Mouse (Mus musculus) forebrain, embryonic 12.5 days (tissue): Measurements from ENCODE around the gene Adrm1. TPM values are rescaled to one million over a fixed set of nuclear protein-coding genes. Genes with fewer than 3 reads are reported as not detected.
"Not testable (repeated sequence)": the region's sequence is repeated elsewhere in the genome, so short reads cannot be mapped to it uniquely, and the experiment has no call there.

ENCODE experiments used
- ATAC-seq: fragments of 200-750 bp; cut with Nextera tagmentation; 2 replicates; pipeline ENCODE4 v1.8.0; 2017; ENCODE audit warnings: moderate TSS enrichment; ENCODE audit not compliant: low FRiP score
- H3K27ac ChIP-seq: fragments of 300-500 bp; sonication (generic); 2 replicates; pipeline ENCODE4 v1.5.1; 2016; ENCODE audit warnings: mild to moderate bottlenecking
- H3K27me3 ChIP-seq: fragments of 300-500 bp; sonication (generic); 2 replicates; pipeline ENCODE4 v1.6.1; 2016; ENCODE audit warnings: mild to moderate bottlenecking
- H3K36me3 ChIP-seq: fragments of 300-500 bp; sonication (generic); replicated peaks from 2 replicates; pipeline ENCODE4 v1.6.1; 2016; ENCODE audit warnings: mild to moderate bottlenecking
- H3K4me1 ChIP-seq: fragments of 300-500 bp; sonication (generic); 2 replicates; pipeline ENCODE4 v1.6.1; 2016
- H3K4me2 ChIP-seq: fragments of 300-500 bp; sonication (generic); 2 replicates; pipeline ENCODE4 v1.6.1; 2016; ENCODE audit warnings: mild to moderate bottlenecking, moderate library complexity
- H3K4me3 ChIP-seq: fragments of 300-500 bp; sonication (generic); replicated peaks from 2 replicates; pipeline ENCODE4 v1.5.1; 2016; ENCODE audit warnings: mild to moderate bottlenecking
- H3K9ac ChIP-seq: fragments of 300-500 bp; sonication (generic); 2 replicates; pipeline ENCODE4 v1.6.1; 2016; ENCODE audit warnings: mild to moderate bottlenecking
- H3K9me3 ChIP-seq: fragments of 300-500 bp; sonication (generic); 2 replicates; pipeline ENCODE4 v1.6.1; 2016
- WGBS: fragments of 180-500 bp; shearing (Covaris S2); methylation state at CpG from one replicate; pipeline ENCODE4 v1.1.7; 2016; 5-methylcytosine and 5-hydroxymethylcytosine counted together
- polyA plus RNA-seq: library from polyadenylated mRNA; unstranded; fragments of >200 nt; fragmentation: Nextera tagmentation; extraction: Ambion mirVana; gene quantifications from 2 replicates; pipeline ENCODE4 v1.2.1, GENCODE M21; 2016

Gene Adrm1
- polyA plus RNA-seq, 1 experiment from 2014 or later, result 213 TPM

GRCm38 (mm10) chr2:180166869-180167268 lies 4.4 kb upstream of the Adrm1 start:
- WGBS, result 82% methylated on average over 2 of the region's 2 CpGs
- H3K4me3 ChIP-seq, result no peak overlapping the region
- H3K9me3 ChIP-seq, result no peaks in the 10 kb centered on the region
- no peaks in the 10 kb centered on the region for H3K27me3 ChIP-seq
- H3K36me3 ChIP-seq, result peaks cover 19% of the 10 kb centered on the region
- H3K9ac ChIP-seq, result no peak overlapping the region
- H3K27ac ChIP-seq, result no peak overlapping the region
- H3K4me2 ChIP-seq, result no peak overlapping the region
- ATAC-seq, result no peak
- H3K4me1 ChIP-seq, result no peaks in the 10 kb centered on the region

- Histone ChIP-seq H3K9me3 (no peaks in the 10 kb centered on the region), H3K27me3 (no peaks in the 10 kb centered on the region), H3K4me2 (peak overlapping the region; percentile 57), H3K4me1 (peaks cover 16% of the 10 kb centered on the region), H3K36me3 (peaks cover 25% of the 10 kb centered on the region), H3K4me3 (no peak overlapping the region; the same call in 1 of the 2 replicates), H3K9ac (peak overlapping the region; percentile 43; the same call in 1 of the 2 replicates), H3K27ac (peak overlapping the region; percentile 31; the same call in 1 of the 2 replicates)
- ATAC-seq, result no peak
- 89% methylated on average over 11 of the region's 11 CpGs for WGBS
Observed at GRCm38 (mm10) chr2:180170151-180170805, 1.0 kb upstream of the Adrm1 start.

GRCm38 (mm10) chr2:180171522-180172070 lies 311 bp downstream of the Adrm1 start:
- Histone ChIP-seq H3K9ac (peak overlapping the region; percentile 96), H3K27me3 (no peaks in the 10 kb centered on the region), H3K9me3 (no peaks in the 10 kb centered on the region), H3K4me1 (peaks cover 16% of the 10 kb centered on the region), H3K36me3 (peaks cover 36% of the 10 kb centered on the region), H3K4me3 (peak overlapping the region; percentile 98), H3K27ac (peak overlapping the region; percentile 94), H3K4me2 (peak overlapping the region; percentile 99)
- WGBS, result under 1% methylated on average over 55 of the region's 80 CpGs
- peak; percentile 76 for ATAC-seq

GRCm38 (mm10) chr2:180172152-180172551 lies 867 bp downstream of the Adrm1 start:
- WGBS, result 5% methylated on average over 9 of the region's 9 CpGs
- H3K4me2 ChIP-seq, result peak overlapping the region; percentile 99
- peak overlapping the region; percentile 96 for H3K9ac ChIP-seq
- H3K27me3 ChIP-seq, result no peaks in the 10 kb centered on the region
- H3K9me3 ChIP-seq, result no peaks in the 10 kb centered on the region
- 0 out of 2 replicates have a peak overlapping the region, but pooled peaks have one; percentile 9 for H3K27ac ChIP-seq
- peaks cover 42% of the 10 kb centered on the region for H3K36me3 ChIP-seq
- no peak for ATAC-seq
- H3K4me3 ChIP-seq, result peak overlapping the region; percentile 98
- peaks cover 16% of the 10 kb centered on the region for H3K4me1 ChIP-seq

- Histone ChIP-seq H3K27me3 (no peaks in the 10 kb centered on the region), H3K36me3 (peaks cover 52% of the 10 kb centered on the region), H3K9me3 (no peaks in the 10 kb centered on the region), H3K9ac (peak overlapping the region; percentile 96; the same call in 1 of the 2 replicates), H3K4me3 (peak overlapping the region; percentile 98), H3K4me1 (peaks cover 16% of the 10 kb centered on the region), H3K4me2 (peak overlapping the region; percentile 99), H3K27ac (no peak overlapping the region)
- no peak for ATAC-seq
- 77% methylated on average over 4 of the region's 4 CpGs for WGBS
Observed at GRCm38 (mm10) chr2:180173163-180173562, 1.9 kb downstream of the Adrm1 start.

- not testable (repeated sequence) for ATAC-seq, H3K9me3 ChIP-seq, H3K4me2 ChIP-seq, H3K4me3 ChIP-seq, H3K27ac ChIP-seq, H3K27me3 ChIP-seq, H3K9ac ChIP-seq
- H3K36me3 ChIP-seq, result peaks cover 57% of the 10 kb centered on the region
- 93% methylated on average over 8 of the region's 8 CpGs for WGBS
- peaks cover 16% of the 10 kb centered on the region for H3K4me1 ChIP-seq
Observed at GRCm38 (mm10) chr2:180173711-180174110, 2.4 kb downstream of the Adrm1 start.

- Histone ChIP-seq H3K27ac (no peak overlapping the region), H3K4me3 (no peak overlapping the region), H3K9ac (no peak overlapping the region), H3K36me3 (peaks cover 62% of the 10 kb centered on the region), H3K27me3 (no peaks in the 10 kb centered on the region), H3K4me2 (no peak overlapping the region), H3K9me3 (no peaks in the 10 kb centered on the region), H3K4me1 (peaks cover 16% of the 10 kb centered on the region)
- ATAC-seq, result no peak
- WGBS, result 91% methylated on average over 5 of the region's 5 CpGs
Observed at GRCm38 (mm10) chr2:180174121-180174520, 2.8 kb downstream of the Adrm1 start.

GRCm38 (mm10) chr2:180175725-180176124 lies 4.4 kb downstream of the Adrm1 start:
- Histone ChIP-seq H3K9ac (no peak overlapping the region), H3K36me3 (peaks cover 73% of the 10 kb centered on the region), H3K4me1 (peaks cover 16% of the 10 kb centered on the region), H3K4me2 (no peak overlapping the region), H3K27me3 (no peaks in the 10 kb centered on the region), H3K27ac (no peak overlapping the region), H3K9me3 (no peaks in the 10 kb centered on the region), H3K4me3 (no peak overlapping the region)
- no peak for ATAC-seq
- WGBS, result 93% methylated on average over 7 of the region's 7 CpGs

- H3K4me1 ChIP-seq, result no peaks in the 10 kb centered on the region
- 90% methylated on average over 9 of the region's 9 CpGs for WGBS
- H3K36me3 ChIP-seq, result peaks cover 37% of the 10 kb centered on the region
- ATAC-seq, result no peak
- no peaks in the 10 kb centered on the region for H3K27me3 ChIP-seq
- H3K9me3 ChIP-seq, result no peaks in the 10 kb centered on the region
- H3K27ac ChIP-seq, result no peak overlapping the region
- no peak overlapping the region for H3K4me2 ChIP-seq
- H3K9ac ChIP-seq, result no peak overlapping the region
- no peak overlapping the region for H3K4me3 ChIP-seq
Observed at GRCm38 (mm10) chr2:180181542-180181941, 10.3 kb downstream of the Adrm1 start.

GRCm38 (mm10) chr2:180184011-180184751 lies 12.9 kb downstream of the Adrm1 start:
- ATAC-seq, result no peak
- no peaks in the 10 kb centered on the region for H3K9me3 ChIP-seq
- no peak overlapping the region for H3K27ac ChIP-seq
- no peak overlapping the region for H3K9ac ChIP-seq
- peaks cover 10% of the 10 kb centered on the region for H3K36me3 ChIP-seq
- no peak overlapping the region for H3K4me2 ChIP-seq
- no peak overlapping the region for H3K4me3 ChIP-seq
- WGBS, result 92% methylated on average over 24 of the region's 24 CpGs
- H3K4me1 ChIP-seq, result no peaks in the 10 kb centered on the region
- H3K27me3 ChIP-seq, result no peaks in the 10 kb centered on the region

GRCm38 (mm10) chr2:180184752-180185109 lies 13.4 kb downstream of the Adrm1 start:
- no peaks in the 10 kb centered on the region for H3K27me3 ChIP-seq
- H3K4me2 ChIP-seq, result no peak overlapping the region
- no peak overlapping the region for H3K27ac ChIP-seq
- 91% methylated on average over 6 of the region's 6 CpGs for WGBS
- H3K9me3 ChIP-seq, result no peaks in the 10 kb centered on the region
- no peaks in the 10 kb centered on the region for H3K4me1 ChIP-seq
- ATAC-seq, result no peak
- H3K36me3 ChIP-seq, result peaks cover 5% of the 10 kb centered on the region
- H3K9ac ChIP-seq, result no peak overlapping the region
- H3K4me3 ChIP-seq, result no peak overlapping the region

- Histone ChIP-seq H3K4me2 (no peak overlapping the region), H3K36me3 (no peaks in the 10 kb centered on the region), H3K4me1 (no peaks in the 10 kb centered on the region), H3K9me3 (no peaks in the 10 kb centered on the region), H3K27me3 (no peaks in the 10 kb centered on the region), H3K27ac (no peak overlapping the region), H3K4me3 (no peak overlapping the region), H3K9ac (no peak overlapping the region)
- 92% methylated on average over 14 of the region's 14 CpGs for WGBS
- ATAC-seq, result no peak
Observed at GRCm38 (mm10) chr2:180185686-180186085, 14.4 kb downstream of the Adrm1 start.
